Mouse (Mus musculus): ENCODE measurements around the gene Lemd1. TPM values are rescaled to one million over a fixed set of nuclear protein-coding genes. Genes with fewer than 3 reads are reported as not detected.
A peak's percentile ranks its signal among the peaks of the same experiment; 100 is the strongest.

Lemd1 gene
- polyA plus RNA-seq, 2 experiments, result not detected

DNA sequence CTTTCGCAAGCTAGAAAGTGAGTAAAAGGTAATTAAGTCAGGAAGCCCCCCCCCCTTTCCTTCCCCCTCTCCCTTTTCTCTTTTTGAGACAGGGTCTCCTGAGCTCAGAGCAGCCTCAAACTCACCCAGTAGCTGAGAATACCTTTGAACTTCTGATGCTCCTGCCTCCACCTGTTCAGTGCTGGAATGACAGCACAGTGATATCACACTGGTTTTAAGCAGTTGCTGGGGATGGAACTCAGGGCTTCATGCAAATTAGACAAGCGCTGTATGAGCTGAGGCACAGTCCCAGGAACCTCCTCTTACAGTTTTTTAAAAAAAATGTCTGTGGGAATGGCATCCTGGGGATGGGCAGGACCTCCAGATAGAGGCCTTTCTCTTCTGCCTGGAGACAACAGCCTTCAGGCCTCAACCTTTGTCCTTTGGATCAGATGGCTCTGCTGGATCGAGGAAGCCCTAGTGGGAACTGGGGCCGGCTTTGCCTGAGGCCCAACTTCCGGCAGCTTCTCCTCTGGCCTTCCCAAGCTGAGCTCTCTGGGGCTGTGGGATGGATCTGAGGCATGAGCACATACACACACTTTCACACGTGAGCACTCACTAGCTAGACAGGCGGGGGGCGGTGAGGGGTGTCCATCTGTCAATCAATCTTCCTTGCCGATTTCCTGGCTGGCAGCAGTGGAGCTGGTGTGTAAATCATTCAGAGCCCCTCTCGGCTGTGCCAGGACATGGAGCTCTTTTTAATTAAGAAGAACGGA lies 99.9 kb downstream of the Lemd1 start:
- no peak for ATAC-seq (ENCODE audit: insufficient read depth)
- WGBS (ENCODE audit: insufficient replicate concordance), result 49% methylated on average over 11 of the region's 11 CpGs
- TF ChIP-seq CTCF (IDR thresholded peaks at IDR 0.05; ENCODE audit: low read depth) (no peak), EP300 (IDR thresholded peaks at IDR 0.05; ENCODE audit: low read depth) (no peak)

GRCm38 (mm10) chr1:132291706-132292105 lies 100.5 kb downstream of the Lemd1 start:
- H3K9ac ChIP-seq (replicated peaks), result no peak overlapping the region

More for the DNA sequence above, 99.9 kb downstream of the Lemd1 start:
- Histone ChIP-seq H3K9me3 (ENCODE audit: control insufficient read depth, low read length) (no peaks in the 10 kb centered on the region), H3K27me3 (ENCODE audit: control insufficient read depth, insufficient read depth, low read length) (no peaks in the 10 kb centered on the region), H3K4me1 (replicated peaks; ENCODE audit: control insufficient read depth in 2 of 2, insufficient read depth in 2 of 2, low read length in 1 of 2) (no peaks in the 10 kb centered on the region), H3K4me2 (ENCODE audit: low read depth) (no peak overlapping the region), H3K4me3 (ENCODE audit: insufficient read depth in 1 of 2, low read depth in 2 of 2, low read length in 2 of 2) (no peak overlapping the region), H3K36me3 (replicated peaks; ENCODE audit: control insufficient read depth, insufficient read depth, low read depth) (no peaks in the 10 kb centered on the region), H3K9ac (replicated peaks) (no peak overlapping the region), H3K27ac (no peak overlapping the region)
- no peak for DNase-seq (ENCODE audit: low read depth in 3 of 3, low spot score in 3 of 3)

GRCm38 (mm10) chr1:132292318-132293129 lies 101.3 kb downstream of the Lemd1 start:
- peaks cover 9% of the 10 kb centered on the region for H3K27me3 ChIP-seq (ENCODE audit: control insufficient read depth, insufficient read depth, low read length)
- H3K9me3 ChIP-seq (ENCODE audit: control insufficient read depth, low read length), result no peaks in the 10 kb centered on the region
- ATAC-seq (ENCODE audit: insufficient read depth) (no peak), DNase-seq (ENCODE audit: low read depth in 3 of 3, low spot score in 3 of 3) (no peak)
- H3K36me3 ChIP-seq (replicated peaks; ENCODE audit: control insufficient read depth, insufficient read depth, low read depth), result no peaks in the 10 kb centered on the region
- WGBS (ENCODE audit: insufficient replicate concordance), result 39% methylated on average over 21 of the region's 21 CpGs
- H3K4me2 ChIP-seq (ENCODE audit: low read depth), result no peak overlapping the region
- H3K4me1 ChIP-seq (replicated peaks; ENCODE audit: control insufficient read depth in 2 of 2, insufficient read depth in 2 of 2, low read length in 1 of 2), result no peaks in the 10 kb centered on the region
- H3K9ac ChIP-seq (replicated peaks), result no peak overlapping the region
- H3K4me3 ChIP-seq (ENCODE audit: insufficient read depth in 1 of 2, low read depth in 2 of 2, low read length in 2 of 2), result no peak overlapping the region
- H3K27ac ChIP-seq, result no peak overlapping the region
- TF ChIP-seq EP300 (IDR thresholded peaks at IDR 0.05; ENCODE audit: low read depth) (no peak), CTCF (IDR thresholded peaks at IDR 0.05; ENCODE audit: low read depth) (peak; percentile 54)

More at GRCm38 (mm10) chr1:132291706-132292105, 100.5 kb downstream of the Lemd1 start:
- no peaks in the 10 kb centered on the region for H3K36me3 ChIP-seq (replicated peaks; ENCODE audit: control insufficient read depth, insufficient read depth, low read depth)
- no peak overlapping the region for H3K4me2 ChIP-seq (ENCODE audit: low read depth)
- WGBS (ENCODE audit: insufficient replicate concordance), result 59% methylated on average over 4 of the region's 4 CpGs
- H3K4me1 ChIP-seq (replicated peaks; ENCODE audit: control insufficient read depth in 2 of 2, insufficient read depth in 2 of 2, low read length in 1 of 2), result no peaks in the 10 kb centered on the region
- TF ChIP-seq CTCF (IDR thresholded peaks at IDR 0.05; ENCODE audit: low read depth) (no peak), EP300 (IDR thresholded peaks at IDR 0.05; ENCODE audit: low read depth) (no peak)
- H3K4me3 ChIP-seq (ENCODE audit: insufficient read depth in 1 of 2, low read depth in 2 of 2, low read length in 2 of 2), result no peak overlapping the region
- ATAC-seq (ENCODE audit: insufficient read depth), result no peak
- no peak for DNase-seq (ENCODE audit: low read depth in 3 of 3, low spot score in 3 of 3)
- H3K9me3 ChIP-seq (ENCODE audit: control insufficient read depth, low read length), result no peaks in the 10 kb centered on the region
- no peak overlapping the region for H3K27ac ChIP-seq
- H3K27me3 ChIP-seq (ENCODE audit: control insufficient read depth, insufficient read depth, low read length), result peaks cover 2% of the 10 kb centered on the region; the same call in 1 of the 2 replicates

DNA sequence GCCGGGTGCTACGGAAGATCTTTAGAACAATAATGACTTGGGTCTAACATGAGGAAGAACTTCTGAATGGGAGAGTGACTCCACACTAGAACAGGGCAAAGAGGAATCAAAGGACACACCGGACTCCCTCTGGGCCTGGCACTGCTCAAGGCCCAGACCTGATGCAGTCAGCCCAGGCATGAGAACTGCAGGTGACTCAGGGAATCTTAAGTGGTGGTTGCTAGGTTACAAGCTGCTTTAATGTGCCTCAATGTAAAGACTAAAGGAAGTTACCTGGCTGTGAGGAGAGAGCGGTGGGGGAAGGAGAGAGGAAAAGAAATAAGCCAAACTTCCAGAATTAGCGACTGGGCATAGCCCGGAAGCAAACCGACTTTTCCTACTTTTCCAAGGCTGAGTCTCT lies 104.3 kb downstream of the Lemd1 start:
- TF ChIP-seq CTCF (IDR thresholded peaks at IDR 0.05; ENCODE audit: low read depth) (no peak), EP300 (IDR thresholded peaks at IDR 0.05; ENCODE audit: low read depth) (no peak)
- H3K27me3 ChIP-seq (ENCODE audit: control insufficient read depth, insufficient read depth, low read length), result peaks cover 39% of the 10 kb centered on the region
- H3K36me3 ChIP-seq (replicated peaks; ENCODE audit: control insufficient read depth, insufficient read depth, low read depth), result no peaks in the 10 kb centered on the region
- no peaks in the 10 kb centered on the region for H3K9me3 ChIP-seq (ENCODE audit: control insufficient read depth, low read length)
- H3K4me3 ChIP-seq (ENCODE audit: insufficient read depth in 1 of 2, low read depth in 2 of 2, low read length in 2 of 2), result no peak overlapping the region
- 63% methylated on average over 7 of the region's 7 CpGs for WGBS (ENCODE audit: insufficient replicate concordance)
- no peak overlapping the region for H3K4me2 ChIP-seq (ENCODE audit: low read depth)
- ATAC-seq (ENCODE audit: insufficient read depth), result no peak
- DNase-seq (ENCODE audit: low read depth in 3 of 3, low spot score in 3 of 3), result no peak
- H3K4me1 ChIP-seq (replicated peaks; ENCODE audit: control insufficient read depth in 2 of 2, insufficient read depth in 2 of 2, low read length in 1 of 2), result no peaks in the 10 kb centered on the region
- no peak overlapping the region for H3K9ac ChIP-seq (replicated peaks)
- no peak overlapping the region for H3K27ac ChIP-seq

DNA sequence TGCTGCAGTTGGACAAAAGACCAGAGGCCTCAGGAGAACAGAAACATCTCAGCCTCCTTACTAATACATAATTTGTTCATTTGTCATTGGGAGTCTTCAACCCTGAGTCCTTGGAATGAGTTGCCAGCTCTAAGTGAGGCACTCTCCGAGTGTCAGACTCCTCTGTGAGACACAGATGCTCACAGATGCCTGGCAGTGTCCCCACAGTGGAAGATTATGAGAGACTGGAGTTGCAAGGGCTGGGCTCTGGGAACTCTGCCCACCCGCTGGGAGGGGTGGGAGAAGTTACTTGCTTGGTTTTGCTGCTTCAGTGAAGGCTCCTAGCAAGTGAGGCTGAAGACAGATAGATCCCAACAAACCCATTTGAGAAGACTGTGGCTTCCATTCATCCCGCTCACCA lies 104.8 kb downstream of the Lemd1 start:
- Histone ChIP-seq H3K36me3 (replicated peaks; ENCODE audit: control insufficient read depth, insufficient read depth, low read depth) (no peaks in the 10 kb centered on the region), H3K27me3 (ENCODE audit: control insufficient read depth, insufficient read depth, low read length) (peaks cover 41% of the 10 kb centered on the region), H3K4me3 (ENCODE audit: insufficient read depth in 1 of 2, low read depth in 2 of 2, low read length in 2 of 2) (no peak overlapping the region), H3K9ac (replicated peaks) (no peak overlapping the region), H3K4me1 (replicated peaks; ENCODE audit: control insufficient read depth in 2 of 2, insufficient read depth in 2 of 2, low read length in 1 of 2) (no peaks in the 10 kb centered on the region), H3K27ac (no peak overlapping the region), H3K9me3 (ENCODE audit: control insufficient read depth, low read length) (no peaks in the 10 kb centered on the region), H3K4me2 (ENCODE audit: low read depth) (no peak overlapping the region)
- WGBS (ENCODE audit: insufficient replicate concordance), result 49% methylated on average over 3 of the region's 3 CpGs
- TF ChIP-seq CTCF (IDR thresholded peaks at IDR 0.05; ENCODE audit: low read depth) (no peak), EP300 (IDR thresholded peaks at IDR 0.05; ENCODE audit: low read depth) (no peak)
- ATAC-seq (ENCODE audit: insufficient read depth) (no peak), DNase-seq (ENCODE audit: low read depth in 3 of 3, low spot score in 3 of 3) (no peak)

Data from liver, embryonic 14.5 days (tissue).